Mouse (Mus musculus): ENCODE data around the gene Cyth3. TPM values are rescaled to one million over a fixed set of nuclear protein-coding genes. Genes with fewer than 3 reads are reported as not detected.

The Cyth3 gene
- polyA plus RNA-seq, 1 experiment, result 23.9 TPM

GRCm38 (mm10) chr5:143581874-143582273, 40.4 kb upstream of the Cyth3 start:
- no peaks in the 10 kb centered on the region for H3K79me3 ChIP-seq (ENCODE audit: low read depth)
- no peak overlapping the region for H3ac ChIP-seq (ENCODE audit: control insufficient read depth, insufficient read length, low read depth)
- no peak overlapping the region for H3K4me3 ChIP-seq (ENCODE audit: insufficient read depth, poor library complexity, severe bottlenecking)
- TF ChIP-seq CTCF (IDR thresholded peaks at IDR 0.05; ENCODE audit: control insufficient read depth, insufficient read depth, insufficient read length) (no peak), FOSL1 (IDR thresholded peaks at IDR 0.05; ENCODE audit: insufficient read depth, low read length, poor library complexity, severe bottlenecking) (no peak), MYOD1 (IDR thresholded peaks at IDR 0.05; ENCODE audit: control insufficient read depth, insufficient read length, low read depth) (no peak)
- no peaks in the 10 kb centered on the region for H3K36me3 ChIP-seq (ENCODE audit: control insufficient read depth, insufficient read depth)
- no peaks in the 10 kb centered on the region for H3K79me2 ChIP-seq (ENCODE audit: control insufficient read depth, insufficient read depth)
- no peaks in the 10 kb centered on the region for H3K27me3 ChIP-seq (ENCODE audit: control insufficient read depth, insufficient read depth, insufficient read length)

- Histone ChIP-seq H3K79me2 (ENCODE audit: control insufficient read depth, insufficient read depth) (no peaks in the 10 kb centered on the region), H3K79me3 (ENCODE audit: low read depth) (no peaks in the 10 kb centered on the region), H3K4me3 (ENCODE audit: insufficient read depth, poor library complexity, severe bottlenecking) (no peak overlapping the region)
These were observed 39.2 kb upstream of the Cyth3 start for GRCm38 (mm10) chr5:143583081-143583480.

DNA sequence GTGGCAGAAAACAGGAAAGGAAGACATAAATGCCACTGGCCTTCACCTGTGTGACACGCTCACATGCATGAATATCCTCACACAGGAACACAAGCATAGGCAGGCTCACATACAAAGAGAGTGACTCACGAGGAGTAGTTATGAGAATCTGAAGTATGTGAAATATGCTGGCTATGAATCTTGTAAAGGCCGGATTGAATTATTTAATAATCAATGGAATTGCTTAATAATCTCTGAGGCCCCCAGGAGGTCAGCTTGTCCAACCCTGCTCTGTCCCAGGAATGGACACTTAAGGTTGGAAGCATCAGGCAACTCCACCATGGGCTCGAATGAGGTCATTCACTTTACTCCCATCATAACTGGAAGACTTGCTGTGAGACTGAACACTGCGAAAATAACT, 37.3 kb upstream of the Cyth3 start:
- TF ChIP-seq MYOG (IDR thresholded peaks at IDR 0.05; ENCODE audit: control insufficient read depth, extremely low read depth, insufficient read length) (no peak), MAX (IDR thresholded peaks at IDR 0.05) (no peak), CEBPB (IDR thresholded peaks at IDR 0.05; ENCODE audit: low read depth) (no peak), CTCF (IDR thresholded peaks at IDR 0.05; ENCODE audit: control insufficient read depth, insufficient read depth, insufficient read length) (no peak)
- no peaks in the 10 kb centered on the region for H3K36me3 ChIP-seq (ENCODE audit: control insufficient read depth, insufficient read depth)
- H3ac ChIP-seq (ENCODE audit: control insufficient read depth, insufficient read length, low read depth), result no peak overlapping the region
- no peaks in the 10 kb centered on the region for H3K79me2 ChIP-seq (ENCODE audit: control insufficient read depth, insufficient read depth)
- H3K79me3 ChIP-seq (ENCODE audit: low read depth), result no peaks in the 10 kb centered on the region
- H3K4me3 ChIP-seq (ENCODE audit: insufficient read depth, poor library complexity, severe bottlenecking), result no peak overlapping the region
- no peaks in the 10 kb centered on the region for H3K27me3 ChIP-seq (ENCODE audit: control insufficient read depth, insufficient read depth, insufficient read length)

More at GRCm38 (mm10) chr5:143583081-143583480, 39.2 kb upstream of the Cyth3 start:
- TF ChIP-seq MYOG (IDR thresholded peaks at IDR 0.05; ENCODE audit: control insufficient read depth, extremely low read depth, insufficient read length) (no peak), MAX (IDR thresholded peaks at IDR 0.05) (no peak), FOSL1 (IDR thresholded peaks at IDR 0.05; ENCODE audit: insufficient read depth, low read length, poor library complexity, severe bottlenecking) (no peak), CTCF (IDR thresholded peaks at IDR 0.05; ENCODE audit: control insufficient read depth, insufficient read depth, insufficient read length) (no peak), MYOD1 (IDR thresholded peaks at IDR 0.05; ENCODE audit: control insufficient read depth, insufficient read length, low read depth) (no peak), USF1 (IDR thresholded peaks at IDR 0.05; ENCODE audit: low read depth) (no peak), CEBPB (IDR thresholded peaks at IDR 0.05; ENCODE audit: low read depth) (no peak)
- Histone ChIP-seq H3ac (ENCODE audit: control insufficient read depth, insufficient read length, low read depth) (no peak overlapping the region), H3K36me3 (ENCODE audit: control insufficient read depth, insufficient read depth) (no peaks in the 10 kb centered on the region), H3K27me3 (ENCODE audit: control insufficient read depth, insufficient read depth, insufficient read length) (no peaks in the 10 kb centered on the region)

- no peak for TF ChIP-seq CTCF (IDR thresholded peaks at IDR 0.05; ENCODE audit: control insufficient read depth, insufficient read depth, insufficient read length)
- TF ChIP-seq MYOD1 (IDR thresholded peaks at IDR 0.05; ENCODE audit: control insufficient read depth, insufficient read length, low read depth), result no peak
- TF ChIP-seq MAX (IDR thresholded peaks at IDR 0.05), result no peak
- no peak for TF ChIP-seq FOSL1 (IDR thresholded peaks at IDR 0.05; ENCODE audit: insufficient read depth, low read length, poor library complexity, severe bottlenecking)
- TF ChIP-seq CEBPB (IDR thresholded peaks at IDR 0.05; ENCODE audit: low read depth), result no peak
- no peak for TF ChIP-seq USF1 (IDR thresholded peaks at IDR 0.05; ENCODE audit: low read depth)
- no peak for TF ChIP-seq MYOG (IDR thresholded peaks at IDR 0.05; ENCODE audit: control insufficient read depth, extremely low read depth, insufficient read length)
- H3ac ChIP-seq (ENCODE audit: control insufficient read depth, insufficient read length, low read depth), result no peak overlapping the region
- H3K79me3 ChIP-seq (ENCODE audit: low read depth), result no peaks in the 10 kb centered on the region
- H3K79me2 ChIP-seq (ENCODE audit: control insufficient read depth, insufficient read depth), result no peaks in the 10 kb centered on the region
- H3K36me3 ChIP-seq (ENCODE audit: control insufficient read depth, insufficient read depth), result no peaks in the 10 kb centered on the region
- no peaks in the 10 kb centered on the region for H3K27me3 ChIP-seq (ENCODE audit: control insufficient read depth, insufficient read depth, insufficient read length)
- H3K4me3 ChIP-seq (ENCODE audit: insufficient read depth, poor library complexity, severe bottlenecking), result no peak overlapping the region
These were observed 35.9 kb upstream of the Cyth3 start for GRCm38 (mm10) chr5:143586386-143586785.

GRCm38 (mm10) chr5:143589108-143589507, 33.1 kb upstream of the Cyth3 start:
- H3K4me3 ChIP-seq (ENCODE audit: insufficient read depth, poor library complexity, severe bottlenecking), result no peak overlapping the region
- no peaks in the 10 kb centered on the region for H3K27me3 ChIP-seq (ENCODE audit: control insufficient read depth, insufficient read depth, insufficient read length)
- no peaks in the 10 kb centered on the region for H3K79me2 ChIP-seq (ENCODE audit: control insufficient read depth, insufficient read depth)
- no peaks in the 10 kb centered on the region for H3K36me3 ChIP-seq (ENCODE audit: control insufficient read depth, insufficient read depth)
- no peak overlapping the region for H3ac ChIP-seq (ENCODE audit: control insufficient read depth, insufficient read length, low read depth)
- TF ChIP-seq MYOD1 (IDR thresholded peaks at IDR 0.05; ENCODE audit: control insufficient read depth, insufficient read length, low read depth) (no peak), MYOG (IDR thresholded peaks at IDR 0.05; ENCODE audit: control insufficient read depth, extremely low read depth, insufficient read length) (no peak), MAX (IDR thresholded peaks at IDR 0.05) (no peak)
- H3K79me3 ChIP-seq (ENCODE audit: low read depth), result no peaks in the 10 kb centered on the region

DNA sequence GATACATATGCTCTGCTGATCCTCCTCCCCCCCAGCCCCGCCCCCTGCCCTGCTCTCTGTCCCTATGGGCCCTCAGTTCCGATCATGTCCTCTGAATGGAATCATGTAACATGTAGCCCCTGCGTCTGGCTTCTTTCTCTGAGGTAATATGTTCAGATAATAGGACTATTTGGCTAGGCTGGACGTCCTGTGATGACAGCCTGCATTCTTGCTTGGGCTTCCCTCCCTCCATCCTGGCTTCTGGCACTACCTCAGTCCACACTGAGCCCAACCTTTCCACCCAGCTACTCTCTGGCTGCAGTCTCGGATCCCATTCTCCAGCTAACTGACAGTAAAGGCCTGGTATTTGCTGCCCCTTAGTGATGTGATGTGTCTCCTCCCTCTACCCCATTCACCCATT, 29.3 kb upstream of the Cyth3 start:
- Histone ChIP-seq H3K27me3 (ENCODE audit: control insufficient read depth, insufficient read depth, insufficient read length) (no peaks in the 10 kb centered on the region), H3K79me3 (ENCODE audit: low read depth) (no peaks in the 10 kb centered on the region), H3K36me3 (ENCODE audit: control insufficient read depth, insufficient read depth) (no peaks in the 10 kb centered on the region), H3K4me3 (ENCODE audit: insufficient read depth, poor library complexity, severe bottlenecking) (no peak overlapping the region), H3K79me2 (ENCODE audit: control insufficient read depth, insufficient read depth) (no peaks in the 10 kb centered on the region), H3ac (ENCODE audit: control insufficient read depth, insufficient read length, low read depth) (no peak overlapping the region)
- no peak for TF ChIP-seq USF1 (IDR thresholded peaks at IDR 0.05; ENCODE audit: low read depth)
- no peak for TF ChIP-seq MYOD1 (IDR thresholded peaks at IDR 0.05; ENCODE audit: control insufficient read depth, insufficient read length, low read depth)
- no peak for TF ChIP-seq MYOG (IDR thresholded peaks at IDR 0.05; ENCODE audit: control insufficient read depth, extremely low read depth, insufficient read length)
- no peak for TF ChIP-seq MAX (IDR thresholded peaks at IDR 0.05)
- no peak for TF ChIP-seq CEBPB (IDR thresholded peaks at IDR 0.05; ENCODE audit: low read depth)
- no peak for TF ChIP-seq CTCF (IDR thresholded peaks at IDR 0.05; ENCODE audit: control insufficient read depth, insufficient read depth, insufficient read length)
- TF ChIP-seq FOSL1 (IDR thresholded peaks at IDR 0.05; ENCODE audit: insufficient read depth, low read length, poor library complexity, severe bottlenecking), result no peak
